Mouse (Mus musculus) neural tube, embryonic 12.5 days (tissue): ENCODE data around the gene Olfm2. TPM values are rescaled to one million over a fixed set of nuclear protein-coding genes. Genes with fewer than 3 reads are reported as not detected.

ENCODE experiments used
- ATAC-seq: fragments of 200-750 bp; cut with Nextera tagmentation; 2 replicates; pipeline ENCODE4 v1.8.0; 2017; ENCODE audit warnings: low read depth, mild to moderate bottlenecking, moderate TSS enrichment, moderate library complexity; ENCODE audit not compliant: low FRiP score
- H3K27ac ChIP-seq: fragments of 300-500 bp; sonication (generic); 2 replicates; pipeline ENCODE4 v1.5.1; 2016
- H3K27me3 ChIP-seq: fragments of 300-500 bp; sonication (generic); replicated peaks from 2 replicates; pipeline ENCODE4 v1.6.1; 2016; ENCODE audit warnings: mild to moderate bottlenecking
- H3K36me3 ChIP-seq: fragments of 300-500 bp; sonication (generic); 2 replicates; pipeline ENCODE4 v1.6.1; 2016; ENCODE audit warnings: mild to moderate bottlenecking
- H3K4me1 ChIP-seq: fragments of 300-500 bp; sonication (generic); 2 replicates; pipeline ENCODE4 v1.6.1; 2016
- H3K4me2 ChIP-seq: fragments of 300-500 bp; sonication (generic); replicated peaks from 2 replicates; pipeline ENCODE4 v1.6.1; 2016; ENCODE audit warnings: mild to moderate bottlenecking
- H3K4me3 ChIP-seq: fragments of 300-500 bp; sonication (generic); 2 replicates; pipeline ENCODE4 v1.5.1; 2016
- H3K9ac ChIP-seq: fragments of 300-500 bp; sonication (generic); 2 replicates; pipeline ENCODE4 v1.6.1; 2016; ENCODE audit warnings: mild to moderate bottlenecking
- H3K9me3 ChIP-seq: fragments of 300-500 bp; sonication (generic); 2 replicates; pipeline ENCODE4 v1.6.1; 2016; ENCODE audit warnings: mild to moderate bottlenecking
- WGBS: fragments of 180-500 bp; shearing (Covaris S2); methylation state at CpG from one replicate; pipeline ENCODE4 v1.1.7; 2016; 5-methylcytosine and 5-hydroxymethylcytosine counted together
- polyA plus RNA-seq: library from polyadenylated mRNA; unstranded; fragments of >200 nt; fragmentation: Nextera tagmentation; extraction: Ambion mirVana; gene quantifications from 2 replicates; pipeline ENCODE4 v1.2.1, GENCODE M21; 2016

Gene Olfm2
- polyA plus RNA-seq, 1 experiment from 2014 or later, result 89.8 TPM

DNA sequence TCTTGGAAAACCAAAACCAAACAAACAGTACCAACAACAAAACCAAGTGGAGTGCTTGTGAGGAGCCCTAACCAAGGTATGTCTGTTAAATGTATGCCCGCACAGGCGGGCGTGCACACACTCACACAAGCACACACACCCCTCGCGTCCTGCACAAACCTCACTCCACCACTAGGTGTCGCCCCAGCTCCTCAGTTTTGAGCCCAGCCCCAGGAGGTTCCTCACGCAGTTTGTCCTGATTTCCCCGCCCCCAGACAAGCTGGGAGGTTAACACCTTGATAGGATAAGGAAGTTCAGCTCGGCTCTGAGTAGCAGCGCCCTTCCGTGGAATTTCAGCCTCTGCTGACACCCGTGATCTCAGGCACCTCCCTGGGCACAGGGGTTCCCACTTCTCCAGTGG is 5.7 kb downstream of the Olfm2 start:
- H3K4me3 ChIP-seq, result no peak overlapping the region
- 0 out of 2 replicates have a peak overlapping the region, but pooled peaks have one; percentile 23 for H3K4me2 ChIP-seq
- H3K4me1 ChIP-seq, result peaks cover 1% of the 10 kb centered on the region
- H3K9me3 ChIP-seq, result no peaks in the 10 kb centered on the region
- no peaks in the 10 kb centered on the region for H3K36me3 ChIP-seq
- H3K27me3 ChIP-seq, result peaks cover 17% of the 10 kb centered on the region
- H3K27ac ChIP-seq, result no peak overlapping the region
- peak; percentile 37; the same call in 1 of the 2 replicates for ATAC-seq
- no peak overlapping the region for H3K9ac ChIP-seq
- WGBS, result 5% methylated on average over 12 of the region's 12 CpGs

DNA sequence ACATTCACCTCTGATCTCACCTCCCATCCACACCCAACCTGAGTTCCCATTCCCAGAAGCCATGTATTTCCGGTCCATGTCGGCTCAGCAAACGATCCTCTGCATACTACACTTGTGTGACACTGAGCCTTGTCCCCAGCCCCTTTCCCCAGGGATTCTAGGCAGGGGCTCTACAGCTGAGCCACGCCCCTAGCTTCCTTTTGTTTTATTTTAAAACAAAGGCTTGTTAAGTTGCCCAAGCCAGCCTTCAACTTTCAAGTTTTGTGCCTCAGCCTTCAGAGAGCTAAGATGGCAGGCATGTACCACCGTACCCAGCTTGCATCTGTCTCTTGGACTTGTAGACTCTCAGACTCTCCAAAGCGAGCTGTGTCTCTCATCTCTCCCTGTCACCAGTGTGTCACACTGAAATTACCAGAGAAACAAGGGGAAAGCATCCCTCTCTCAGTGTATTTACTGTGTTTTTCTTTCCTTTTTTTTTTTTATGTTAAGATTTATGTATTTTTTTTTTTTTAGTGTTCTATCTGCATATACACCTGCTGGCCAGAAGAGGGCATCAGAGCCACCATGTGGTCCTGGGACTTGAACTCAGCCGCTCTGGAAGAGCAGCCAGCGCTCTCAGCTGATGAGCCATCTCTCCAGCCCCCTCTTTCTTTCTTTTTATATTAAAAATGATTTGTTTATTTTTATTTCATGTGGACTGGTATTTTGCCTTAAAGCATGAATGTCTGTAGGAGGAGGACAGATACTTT is 7.7 kb downstream of the Olfm2 start:
- no peaks in the 10 kb centered on the region; the same call in none of the 2 replicates for H3K27me3 ChIP-seq
- no peaks in the 10 kb centered on the region for H3K9me3 ChIP-seq
- no peak overlapping the region for H3K4me3 ChIP-seq
- H3K4me1 ChIP-seq, result no peaks in the 10 kb centered on the region
- no peak overlapping the region for H3K4me2 ChIP-seq
- no peak for ATAC-seq
- H3K36me3 ChIP-seq, result no peaks in the 10 kb centered on the region
- 53% methylated on average over 8 of the region's 8 CpGs for WGBS
- no peak overlapping the region for H3K27ac ChIP-seq
- H3K9ac ChIP-seq, result no peak overlapping the region

DNA sequence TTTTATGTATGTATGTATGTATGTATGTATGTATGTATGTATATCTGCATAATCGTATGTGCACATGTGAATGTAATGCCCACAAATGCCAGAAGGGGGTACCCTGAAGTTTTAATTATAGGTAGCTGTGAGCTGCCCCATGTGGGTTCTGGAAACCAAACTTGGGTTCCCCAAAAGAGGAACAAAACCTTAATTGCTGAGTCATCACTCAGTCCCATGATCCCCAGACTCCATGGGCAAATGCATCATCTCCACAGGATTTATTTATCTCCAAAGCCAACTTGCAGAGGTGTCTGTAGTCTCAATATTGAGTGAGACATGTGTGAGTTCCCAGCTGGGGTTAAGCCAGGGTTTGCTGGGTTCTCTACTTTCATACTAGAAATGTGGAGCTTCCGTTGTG is 8.9 kb downstream of the Olfm2 start:
- Histone ChIP-seq H3K4me3 (no peak overlapping the region), H3K4me1 (no peaks in the 10 kb centered on the region), H3K36me3 (no peaks in the 10 kb centered on the region), H3K27ac (no peak overlapping the region), H3K9me3 (no peaks in the 10 kb centered on the region), H3K9ac (no peak overlapping the region), H3K4me2 (no peak overlapping the region), H3K27me3 (no peaks in the 10 kb centered on the region; the same call in none of the 2 replicates)
- ATAC-seq, result no peak
- WGBS, result 91% methylated on average over 2 of the region's 2 CpGs

DNA sequence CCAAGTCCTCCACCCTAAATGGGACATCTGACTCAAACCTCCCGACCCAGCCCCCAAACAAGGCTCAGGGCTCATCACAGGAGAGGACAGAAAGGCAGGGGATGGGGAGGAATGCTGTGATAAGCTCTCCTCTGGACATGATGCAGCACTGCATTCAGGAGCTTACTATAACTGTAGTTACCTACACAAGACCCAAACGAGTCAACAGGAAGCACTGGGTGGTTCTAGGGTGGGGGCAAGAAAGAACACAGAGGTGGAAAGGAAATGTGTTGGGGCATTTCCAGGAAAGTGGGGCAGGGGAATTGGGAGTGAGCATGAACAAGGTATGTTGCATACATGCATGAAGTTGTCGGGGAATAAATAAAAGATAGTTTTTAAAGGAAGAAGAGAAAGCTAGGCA is 11.5 kb downstream of the Olfm2 start:
- 70% methylated on average over 3 of the region's 3 CpGs for WGBS
- H3K4me1 ChIP-seq, result no peaks in the 10 kb centered on the region

DNA sequence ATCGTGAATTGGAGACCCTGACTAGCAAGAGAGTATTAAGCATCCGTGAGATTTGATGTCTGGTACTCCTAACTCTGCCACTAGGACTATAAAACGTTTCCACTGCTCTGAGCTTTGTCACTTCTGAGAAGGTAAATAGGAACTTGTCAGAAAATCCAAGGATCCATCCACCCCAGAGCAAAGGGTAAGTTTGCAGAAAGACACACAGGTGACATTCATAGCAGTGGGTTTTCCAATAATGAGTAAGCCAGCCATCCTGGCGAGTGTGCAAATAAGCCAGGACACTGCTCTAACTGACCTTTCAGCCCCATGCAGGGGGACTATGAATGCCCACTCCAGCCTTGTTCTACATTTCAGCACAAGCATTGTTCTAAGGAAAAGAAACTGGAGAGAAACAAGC is 14.4 kb downstream of the Olfm2 start:
- Histone ChIP-seq H3K27ac (no peak overlapping the region), H3K4me3 (no peak overlapping the region), H3K9ac (no peak overlapping the region), H3K36me3 (no peaks in the 10 kb centered on the region), H3K4me1 (peaks cover 12% of the 10 kb centered on the region), H3K27me3 (peaks cover 22% of the 10 kb centered on the region), H3K4me2 (no peak overlapping the region), H3K9me3 (no peaks in the 10 kb centered on the region)
- WGBS, result 59% methylated on average over 4 of the region's 4 CpGs
- ATAC-seq, result no peak

More for the DNA sequence above, 11.5 kb downstream of the Olfm2 start:
- ATAC-seq, result no peak
- Histone ChIP-seq H3K27me3 (no peaks in the 10 kb centered on the region), H3K9me3 (no peaks in the 10 kb centered on the region), H3K4me3 (no peak overlapping the region), H3K4me2 (no peak overlapping the region), H3K27ac (no peak overlapping the region), H3K36me3 (no peaks in the 10 kb centered on the region), H3K9ac (no peak overlapping the region)

DNA sequence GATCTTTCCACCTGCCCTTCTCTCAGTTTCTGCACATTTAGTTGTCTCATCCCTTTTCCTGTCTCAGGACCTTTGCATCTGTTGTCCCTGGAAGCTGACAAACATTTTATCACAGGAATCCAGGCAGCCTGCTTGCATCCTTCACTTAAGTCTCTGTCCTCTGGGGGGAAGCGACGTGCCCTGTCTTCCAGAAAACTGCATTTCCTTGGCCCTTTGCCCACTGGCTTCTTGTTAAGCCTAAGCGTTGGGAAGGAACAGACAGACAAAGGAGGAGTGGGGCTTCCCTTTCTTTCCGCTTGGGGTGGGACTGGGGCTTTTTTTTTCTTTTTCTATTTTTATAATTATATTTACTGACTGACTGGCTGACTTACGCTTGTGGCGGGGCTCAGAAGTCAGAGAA is 16.7 kb downstream of the Olfm2 start:
- H3K9me3 ChIP-seq, result no peaks in the 10 kb centered on the region
- H3K4me1 ChIP-seq, result peaks cover 35% of the 10 kb centered on the region
- H3K36me3 ChIP-seq, result no peaks in the 10 kb centered on the region
- WGBS, result 61% methylated on average over 6 of the region's 6 CpGs
- no peak overlapping the region for H3K27ac ChIP-seq
- no peak overlapping the region for H3K9ac ChIP-seq
- H3K27me3 ChIP-seq, result peaks cover 22% of the 10 kb centered on the region
- no peak for ATAC-seq
- H3K4me3 ChIP-seq, result no peak overlapping the region
- H3K4me2 ChIP-seq, result no peak overlapping the region

DNA sequence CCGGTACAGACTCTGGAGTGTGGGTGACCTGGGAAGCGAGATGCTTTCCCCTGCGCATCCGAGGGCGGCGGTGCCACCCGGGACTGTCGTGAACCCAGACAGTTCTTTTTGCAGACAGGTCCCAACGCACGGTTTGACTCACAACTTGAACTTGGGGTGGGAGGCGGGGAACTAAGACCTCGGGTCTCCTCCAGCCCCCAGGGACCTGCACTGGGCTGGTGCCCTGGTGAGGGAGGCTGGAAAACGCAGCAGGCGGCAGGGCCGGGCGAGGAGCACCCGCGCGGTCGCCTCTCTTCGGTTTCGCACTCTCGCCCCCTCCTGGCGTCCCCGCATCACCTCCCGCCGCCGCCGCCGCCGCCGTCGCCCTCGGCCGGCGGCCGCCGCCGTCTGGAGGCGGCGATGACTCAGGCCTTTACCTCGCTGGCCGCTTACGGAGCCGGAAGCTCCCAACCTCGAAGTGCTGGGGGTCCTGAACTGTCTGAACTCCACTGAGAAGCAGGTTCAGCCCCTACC is 18.5 kb downstream of the Olfm2 start:
- Histone ChIP-seq H3K4me1 (peaks cover 39% of the 10 kb centered on the region), H3K27me3 (peaks cover 22% of the 10 kb centered on the region), H3K36me3 (no peaks in the 10 kb centered on the region), H3K4me2 (peak overlapping the region; percentile 96), H3K9ac (peak overlapping the region; percentile 65), H3K27ac (no peak overlapping the region), H3K9me3 (no peaks in the 10 kb centered on the region), H3K4me3 (peak overlapping the region; percentile 62)
- WGBS, result 2% methylated on average over 46 of the region's 46 CpGs
- ATAC-seq, result peak; percentile 67

DNA sequence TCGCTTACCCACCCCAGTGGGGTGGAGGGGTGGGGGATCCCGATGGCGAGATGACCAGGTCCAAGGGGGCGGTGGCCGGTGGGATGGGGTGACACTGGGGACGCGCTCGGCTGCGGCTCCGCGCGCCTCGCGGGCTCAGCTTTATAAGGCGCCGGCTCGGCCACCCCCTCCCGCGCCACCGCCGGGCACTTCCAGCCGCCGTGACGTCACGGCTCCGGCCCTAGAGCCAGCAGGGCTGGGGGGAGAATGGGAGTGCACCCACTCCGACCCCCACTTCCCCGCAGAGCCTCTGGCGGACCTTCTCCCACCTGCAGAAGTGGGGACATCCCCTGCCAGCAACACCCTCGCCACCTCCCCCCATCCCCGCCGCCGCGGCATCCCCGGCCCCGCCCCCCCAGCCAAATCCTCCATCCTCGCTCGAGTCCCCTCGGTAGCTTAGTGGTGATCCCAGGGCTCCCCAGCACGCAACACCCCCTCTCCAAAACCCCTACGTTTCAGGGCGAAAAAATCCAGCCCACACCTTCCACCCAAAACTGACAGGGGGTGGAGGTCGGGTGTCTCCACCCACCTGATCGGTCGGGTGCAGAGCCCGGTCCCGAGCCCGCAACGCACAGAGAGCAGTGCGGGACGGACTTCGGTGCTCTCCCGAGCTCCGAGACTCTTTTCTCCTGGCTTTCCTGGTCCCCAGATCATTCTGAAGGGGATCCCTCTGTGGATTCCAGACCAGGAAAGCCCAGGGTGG is 19.1 kb downstream of the Olfm2 start:
- Histone ChIP-seq H3K36me3 (no peaks in the 10 kb centered on the region), H3K27ac (no peak overlapping the region), H3K4me2 (peak overlapping the region; percentile 96), H3K9ac (peak overlapping the region; percentile 65), H3K9me3 (no peaks in the 10 kb centered on the region), H3K4me1 (peaks cover 41% of the 10 kb centered on the region), H3K4me3 (peak overlapping the region; percentile 62), H3K27me3 (peaks cover 22% of the 10 kb centered on the region)
- ATAC-seq, result peak; percentile 51
- WGBS, result under 1% methylated on average over 40 of the region's 54 CpGs

DNA sequence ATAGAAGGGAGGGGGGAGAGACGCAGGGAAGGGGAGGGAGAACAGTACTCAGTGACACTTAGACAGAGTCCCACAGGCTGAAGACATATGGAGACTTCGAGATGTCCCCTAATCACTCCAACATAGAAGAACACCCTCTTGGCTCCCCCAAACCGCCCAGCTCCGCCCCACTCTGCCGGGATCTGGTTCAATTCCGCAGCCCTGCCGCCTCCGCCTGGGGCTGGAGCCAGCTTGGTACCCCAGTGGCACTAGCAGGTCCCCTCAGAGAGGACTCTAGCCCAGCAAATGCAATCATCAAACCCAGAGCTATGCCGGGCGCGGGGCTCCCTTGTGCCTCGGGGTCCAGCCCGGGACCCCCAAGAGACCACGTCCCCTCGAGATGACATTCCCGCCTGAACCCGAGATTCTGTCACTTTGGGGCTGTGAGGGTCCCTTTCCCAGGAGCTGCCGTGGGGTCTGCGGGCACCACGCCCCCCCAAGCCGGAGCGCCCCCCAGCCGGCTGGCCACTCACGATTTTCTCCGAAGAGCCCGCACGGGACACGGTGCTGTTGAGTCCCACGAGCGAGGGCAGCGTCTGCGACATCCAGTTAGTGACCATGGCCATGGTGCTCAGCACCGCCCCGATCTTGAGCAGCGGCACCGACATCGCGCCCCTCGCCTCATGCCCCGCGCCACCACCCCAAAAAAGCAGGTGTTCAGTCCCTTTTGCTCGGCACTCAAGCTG is 19.9 kb downstream of the Olfm2 start:
- peak; percentile 15; the same call in 1 of the 2 replicates for ATAC-seq
- Histone ChIP-seq H3K4me1 (peaks cover 49% of the 10 kb centered on the region), H3K9ac (peak overlapping the region; percentile 65), H3K4me2 (peak overlapping the region; percentile 96), H3K27ac (no peak overlapping the region), H3K36me3 (no peaks in the 10 kb centered on the region), H3K9me3 (no peaks in the 10 kb centered on the region), H3K27me3 (peaks cover 22% of the 10 kb centered on the region), H3K4me3 (peak overlapping the region; percentile 62)
- WGBS, result 1% methylated on average over 42 of the region's 42 CpGs

DNA sequence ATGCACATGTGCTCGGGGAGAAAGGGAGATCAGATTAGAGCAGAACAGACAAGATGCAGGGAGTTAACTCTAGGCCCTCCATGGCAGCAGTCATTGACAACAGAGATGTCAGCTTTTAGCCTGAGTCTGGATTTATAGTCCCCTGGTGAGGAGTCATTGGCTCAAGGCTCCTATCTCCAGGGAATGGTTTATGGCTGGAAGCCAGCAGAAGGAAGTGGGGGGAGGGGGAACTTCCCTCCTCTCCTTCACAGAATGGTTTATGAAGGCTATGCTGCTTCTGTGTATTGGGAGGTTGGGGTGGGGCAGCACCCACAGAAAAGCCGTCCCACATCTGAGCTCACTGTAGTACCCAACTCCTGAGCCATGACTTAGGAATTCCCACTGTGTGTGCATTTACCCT is 24.6 kb downstream of the Olfm2 start:
- Histone ChIP-seq H3K9ac (no peak overlapping the region), H3K4me1 (peaks cover 43% of the 10 kb centered on the region), H3K4me2 (peak overlapping the region; percentile 4; the same call in 1 of the 2 replicates), H3K27me3 (no peaks in the 10 kb centered on the region), H3K9me3 (0 out of 2 replicates have a peak, but pooled peaks cover 3% of the 10 kb centered on the region), H3K4me3 (no peak overlapping the region), H3K27ac (peak overlapping the region; percentile 29; the same call in 1 of the 2 replicates), H3K36me3 (no peaks in the 10 kb centered on the region; the same call in 1 of the 2 replicates)
- ATAC-seq, result peak; percentile 64
- 33% methylated on average over 2 of the region's 2 CpGs for WGBS

DNA sequence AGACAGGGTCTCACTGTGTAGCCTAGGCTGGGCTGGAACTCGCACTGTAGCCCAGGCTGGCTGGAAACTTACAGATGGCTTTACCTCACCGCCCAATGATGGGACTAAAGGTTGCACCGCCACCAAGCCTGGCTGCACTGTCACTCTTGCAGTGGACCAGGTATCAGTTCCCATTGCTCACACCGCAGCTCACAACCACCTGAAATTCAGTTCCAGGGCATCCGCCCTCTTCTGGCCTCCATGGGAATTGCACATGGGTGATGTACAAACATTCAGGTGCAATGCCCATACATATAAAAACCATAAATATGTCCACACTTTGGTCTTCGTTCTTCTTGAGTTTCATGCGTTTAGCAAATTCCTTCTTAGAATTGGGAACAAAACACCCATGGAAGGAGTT is 30.8 kb downstream of the Olfm2 start:
- no peaks in the 10 kb centered on the region for H3K27me3 ChIP-seq
- no peak for ATAC-seq
- 70% methylated on average over 7 of the region's 7 CpGs for WGBS
- H3K4me2 ChIP-seq, result no peak overlapping the region
- H3K36me3 ChIP-seq, result peaks cover 4% of the 10 kb centered on the region; the same call in 1 of the 2 replicates
- no peak overlapping the region for H3K27ac ChIP-seq
- H3K4me3 ChIP-seq, result no peak overlapping the region
- H3K9ac ChIP-seq, result no peak overlapping the region
- peaks cover 10% of the 10 kb centered on the region for H3K4me1 ChIP-seq
- H3K9me3 ChIP-seq, result 0 out of 2 replicates have a peak, but pooled peaks cover 3% of the 10 kb centered on the region
